Mouse (Mus musculus) brain, embryonic 14.5 days (tissue): ENCODE data around the gene Twist2.

Experiments used
- CTCF ChIP-seq: fragments of 200-500 bp; IDR thresholded peaks from 2 replicates; pipeline ENCODE4 v1.5.1; 2012; ENCODE audit warnings: inconsistent platforms, mild to moderate bottlenecking, moderate library complexity, borderline replicate concordance; ENCODE audit not compliant: insufficient read depth, insufficient read length; ENCODE audit errors: extremely low read depth
- POLR2A ChIP-seq: fragments of 200-500 bp; IDR thresholded peaks from 2 replicates; pipeline ENCODE4 v1.6.1; 2012; ENCODE audit warnings: mild to moderate bottlenecking, inconsistent platforms, borderline replicate concordance; ENCODE audit not compliant: poor library complexity, insufficient read depth, insufficient read length, severe bottlenecking; ENCODE audit errors: extremely low read depth

GRCm38 (mm10) chr1:91866001-91866400, 64.7 kb downstream of the Twist2 start:
- no peak for TF ChIP-seq CTCF
- no peak for TF ChIP-seq POLR2A
